Mouse (Mus musculus) midbrain, embryonic 14.5 days (tissue): ENCODE data around the gene Abcf2. TPM values are rescaled to one million over a fixed set of nuclear protein-coding genes. Genes with fewer than 3 reads are reported as not detected.

Experiments used
- ATAC-seq: fragments of 200-750 bp; cut with Nextera tagmentation; 2 replicates; pipeline ENCODE4 v1.8.0; 2017; ENCODE audit warnings: moderate number of reproducible peaks, moderate library complexity; ENCODE audit not compliant: low FRiP score, low TSS enrichment
- DNase-seq: peaks from one replicate; pipeline ENCODE4 v3.0.0-alpha.2; 2015
- H3K27ac ChIP-seq: fragments of 300-500 bp; sonication (generic); replicated peaks from 2 replicates; pipeline ENCODE4 v1.5.1; 2014; ENCODE audit warnings: mild to moderate bottlenecking, low read depth, low read length, moderate library complexity
- H3K27me3 ChIP-seq: fragments of 300-500 bp; sonication (generic); 2 replicates; pipeline ENCODE4 v1.6.1; 2014; ENCODE audit warnings: low read length, control low read depth, mixed read lengths; ENCODE audit not compliant: control insufficient read depth, insufficient read depth
- H3K36me3 ChIP-seq: fragments of 300-500 bp; sonication (generic); 2 replicates; pipeline ENCODE4 v1.6.1; 2014; ENCODE audit warnings: low read length, control low read depth; ENCODE audit not compliant: control insufficient read depth, insufficient read depth
- H3K4me1 ChIP-seq: fragments of 300-500 bp; sonication (generic); 2 replicates; pipeline ENCODE4 v1.6.1; 2014; ENCODE audit warnings: mild to moderate bottlenecking, antibody characterized with exemption, low read length, control low read depth; ENCODE audit not compliant: control insufficient read depth, insufficient read depth
- H3K4me2 ChIP-seq: fragments of 300-500 bp; sonication (generic); 2 replicates; pipeline ENCODE4 v1.6.1; 2014; ENCODE audit warnings: mild to moderate bottlenecking, low read length, moderate library complexity
- H3K4me3 ChIP-seq: fragments of 300-500 bp; sonication (generic); replicated peaks from 2 replicates; pipeline ENCODE4 v1.5.1; 2014; ENCODE audit warnings: low read depth, low read length
- H3K9ac ChIP-seq: fragments of 300-500 bp; sonication (generic); replicated peaks from 2 replicates; pipeline ENCODE4 v1.6.1; 2014; ENCODE audit warnings: mild to moderate bottlenecking, low read length, moderate library complexity
- H3K9me3 ChIP-seq: fragments of 300-500 bp; sonication (generic); 2 replicates; pipeline ENCODE4 v1.6.1; 2016; ENCODE audit warnings: low read length, control low read depth, mixed read lengths; ENCODE audit not compliant: control insufficient read depth
- WGBS: fragments of 180-500 bp; shearing (Covaris S2); extraction: QIAGEN DNeasy Blood & Tissue Kit; methylation state at CpG from one replicate; pipeline ENCODE4 v1.1.7; 2014; 5-methylcytosine and 5-hydroxymethylcytosine counted together
- polyA plus RNA-seq: library from polyadenylated mRNA; unstranded; fragments of >200 nt; fragmentation: Nextera tagmentation; extraction: Ambion mirVana; gene quantifications from 2 replicates; pipeline ENCODE4 v1.2.1, GENCODE M21; 2014

Gene Abcf2
- polyA plus RNA-seq, 1 experiment from 2014 or later = 88.1 TPM

DNA sequence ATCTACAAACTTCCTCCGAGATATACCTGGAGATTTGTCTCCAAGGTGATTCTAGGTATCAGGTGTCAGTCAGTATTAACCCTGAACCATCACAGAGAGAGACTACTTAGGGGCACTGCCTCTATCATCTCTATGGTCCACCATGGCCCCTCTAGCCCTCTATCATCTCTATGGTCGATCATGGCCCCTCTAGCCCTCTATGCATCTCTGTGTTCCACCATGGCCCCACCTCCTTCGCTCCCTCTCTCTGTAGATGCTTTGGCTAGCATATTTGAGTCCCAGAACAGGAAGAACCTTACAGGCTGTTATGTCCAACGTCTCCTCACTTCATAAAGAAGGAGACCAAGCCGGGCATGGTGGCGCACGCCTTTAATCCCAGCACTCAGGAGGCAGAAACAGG, 34.6 kb downstream of the Abcf2 start:
- Histone ChIP-seq H3K4me1 (0 out of 2 replicates have a peak, but pooled peaks cover 2% of the 10 kb centered on the region), H3K9ac (no peak overlapping the region), H3K27me3 (no peaks in the 10 kb centered on the region), H3K36me3 (no peaks in the 10 kb centered on the region), H3K27ac (no peak overlapping the region), H3K9me3 (no peaks in the 10 kb centered on the region), H3K4me3 (no peak overlapping the region), H3K4me2 (no peak overlapping the region)
- ATAC-seq (no peak), DNase-seq (no peak)
- WGBS = 78% methylated on average over 7 of the region's 7 CpGs

GRCm38 (mm10) chr5:24541144-24541569, 36.1 kb downstream of the Abcf2 start:
- no peaks in the 10 kb centered on the region for H3K9me3 ChIP-seq
- no peak overlapping the region for H3K4me2 ChIP-seq
- 0 out of 2 replicates have a peak, but pooled peaks cover 2% of the 10 kb centered on the region for H3K4me1 ChIP-seq
- no peaks in the 10 kb centered on the region for H3K27me3 ChIP-seq
- no peak overlapping the region for H3K27ac ChIP-seq
- H3K9ac ChIP-seq = no peak overlapping the region
- WGBS = 44% methylated on average over 6 of the region's 6 CpGs
- ATAC-seq (no peak), DNase-seq (no peak)
- no peaks in the 10 kb centered on the region for H3K36me3 ChIP-seq
- no peak overlapping the region for H3K4me3 ChIP-seq

DNA sequence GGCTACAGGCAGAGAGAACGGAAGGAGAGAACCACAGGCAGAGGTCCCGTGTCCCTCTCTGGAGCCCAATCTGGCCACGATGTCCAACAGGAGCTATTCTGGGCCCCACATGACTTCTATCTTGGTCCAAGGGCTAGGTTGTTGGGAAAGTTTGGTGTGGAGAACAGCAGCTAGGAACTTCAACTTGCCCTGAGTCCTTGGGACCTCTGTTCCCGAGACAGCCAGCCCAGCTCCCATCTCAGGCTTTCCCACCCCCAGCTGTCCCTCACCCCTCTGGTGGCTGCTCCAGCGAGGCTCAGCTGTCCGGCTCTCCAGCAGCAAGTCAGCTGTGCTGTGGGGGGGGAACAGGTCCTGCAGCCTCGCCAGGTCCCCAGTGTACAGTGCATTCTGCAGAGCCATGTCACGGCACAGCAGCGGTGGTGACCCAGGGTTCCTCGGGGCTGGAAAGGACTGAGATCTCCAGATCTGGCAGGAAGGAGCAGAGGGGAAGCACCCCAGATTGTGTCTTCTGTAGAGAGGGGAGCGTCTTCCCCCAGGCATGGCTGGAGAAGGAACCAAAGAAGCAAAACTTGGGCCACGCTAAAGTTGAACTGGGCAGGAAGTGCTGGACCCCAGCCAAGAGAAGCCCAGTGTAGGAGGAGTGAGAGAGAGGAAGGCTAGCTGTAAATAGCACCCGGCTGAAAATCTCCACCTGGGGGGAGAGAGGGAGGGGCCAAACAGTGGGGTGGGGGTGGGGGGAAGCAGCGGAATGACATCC, 36.7 kb downstream of the Abcf2 start, which contains the start of gene Asb10:
Gene Asb10 (minus strand): TSS at position 592 of the 757 bp plus-strand sequence.
- H3K36me3 ChIP-seq = no peaks in the 10 kb centered on the region
- no peaks in the 10 kb centered on the region for H3K9me3 ChIP-seq
- 49% methylated on average over 14 of the region's 14 CpGs for WGBS
- H3K4me2 ChIP-seq = no peak within 1 kb of the TSS
- no peaks in the 10 kb centered on the region for H3K27me3 ChIP-seq
- H3K9ac ChIP-seq = no peak within 1 kb of the TSS
- no peak within 1 kb of the TSS for H3K4me3 ChIP-seq
- H3K4me1 ChIP-seq = 0 out of 2 replicates have a peak, but pooled peaks cover 2% of the 10 kb centered on the region
- H3K27ac ChIP-seq = no peak within 1 kb of the TSS
- DNase-seq (peak; percentile 12), ATAC-seq (no peak)

- H3K4me2 ChIP-seq = no peak overlapping the region
- ATAC-seq = no peak
These were observed 37.5 kb downstream of the Abcf2 start for GRCm38 (mm10) chr5:24539571-24540296.

GRCm38 (mm10) chr5:24537618-24538017, 39.6 kb downstream of the Abcf2 start:
- no peaks in the 10 kb centered on the region for H3K27me3 ChIP-seq
- 70% methylated on average over 16 of the region's 16 CpGs for WGBS
- H3K9ac ChIP-seq = no peak overlapping the region
- no peak for ATAC-seq
- no peaks in the 10 kb centered on the region for H3K9me3 ChIP-seq
- 0 out of 2 replicates have a peak, but pooled peaks cover 2% of the 10 kb centered on the region for H3K4me1 ChIP-seq
- no peak overlapping the region for H3K4me3 ChIP-seq
- no peaks in the 10 kb centered on the region for H3K36me3 ChIP-seq
- no peak overlapping the region for H3K4me2 ChIP-seq
- H3K27ac ChIP-seq = no peak overlapping the region
- DNase-seq = no peak

More at GRCm38 (mm10) chr5:24539571-24540296, 37.5 kb downstream of the Abcf2 start:
- Histone ChIP-seq H3K27me3 (no peaks in the 10 kb centered on the region), H3K9ac (no peak overlapping the region), H3K27ac (no peak overlapping the region), H3K9me3 (no peaks in the 10 kb centered on the region), H3K4me3 (no peak overlapping the region), H3K4me1 (0 out of 2 replicates have a peak, but pooled peaks cover 2% of the 10 kb centered on the region), H3K36me3 (no peaks in the 10 kb centered on the region)
- no peak for DNase-seq
- WGBS = 82% methylated on average over 22 of the region's 22 CpGs

DNA sequence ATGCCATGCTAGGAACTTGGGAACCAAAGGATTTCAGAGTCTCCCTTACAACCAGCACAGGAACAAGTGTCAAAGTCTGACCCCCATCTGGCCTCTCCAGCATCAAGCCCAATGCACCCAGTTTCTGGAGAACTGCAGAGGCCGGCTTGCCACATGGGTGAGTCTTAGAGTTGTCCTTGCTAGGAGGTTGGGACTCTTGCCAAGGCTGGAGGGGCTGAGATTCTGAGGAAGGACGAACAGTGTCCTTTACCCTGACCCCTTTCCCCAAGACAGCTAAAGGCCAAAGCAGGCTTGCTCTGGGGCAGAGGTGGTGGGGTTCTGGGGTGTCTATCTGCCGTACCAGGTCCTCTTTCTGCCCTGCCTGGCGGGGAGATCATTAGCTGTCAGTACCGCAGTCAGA, 40.8 kb downstream of the Abcf2 start:
- no peaks in the 10 kb centered on the region for H3K27me3 ChIP-seq

DNA sequence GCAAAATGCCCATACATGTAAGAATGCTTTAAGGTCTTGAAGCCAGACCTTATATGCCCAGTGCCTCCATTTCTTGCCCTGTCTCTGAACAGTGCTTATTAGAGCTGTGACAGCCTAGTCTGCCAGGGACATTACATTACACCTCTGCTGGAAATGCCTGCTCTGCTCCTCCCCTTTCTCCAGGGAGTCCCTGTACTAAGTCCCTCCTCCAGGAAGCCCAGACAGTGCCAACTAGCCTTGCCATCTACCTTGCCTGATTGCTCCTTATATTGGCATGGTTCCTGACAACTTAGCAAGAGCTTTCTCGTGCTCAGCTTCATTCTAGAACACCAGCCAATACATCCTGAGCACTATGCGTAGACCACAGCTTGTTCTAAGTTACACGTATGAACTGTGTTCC, 41.5 kb downstream of the Abcf2 start:
- no peak overlapping the region for H3K4me2 ChIP-seq
- 80% methylated on average over 3 of the region's 3 CpGs for WGBS
- ATAC-seq = no peak

More for the DNA sequence above, 40.8 kb downstream of the Abcf2 start:
- DNase-seq = no peak
- H3K36me3 ChIP-seq = no peaks in the 10 kb centered on the region
- WGBS = 80% methylated on average over 5 of the region's 5 CpGs
- H3K4me1 ChIP-seq = 0 out of 2 replicates have a peak, but pooled peaks cover 2% of the 10 kb centered on the region
- H3K9me3 ChIP-seq = no peaks in the 10 kb centered on the region
- H3K4me2 ChIP-seq = no peak overlapping the region
- H3K9ac ChIP-seq = no peak overlapping the region
- H3K27ac ChIP-seq = no peak overlapping the region
- no peak for ATAC-seq
- no peak overlapping the region for H3K4me3 ChIP-seq

DNA sequence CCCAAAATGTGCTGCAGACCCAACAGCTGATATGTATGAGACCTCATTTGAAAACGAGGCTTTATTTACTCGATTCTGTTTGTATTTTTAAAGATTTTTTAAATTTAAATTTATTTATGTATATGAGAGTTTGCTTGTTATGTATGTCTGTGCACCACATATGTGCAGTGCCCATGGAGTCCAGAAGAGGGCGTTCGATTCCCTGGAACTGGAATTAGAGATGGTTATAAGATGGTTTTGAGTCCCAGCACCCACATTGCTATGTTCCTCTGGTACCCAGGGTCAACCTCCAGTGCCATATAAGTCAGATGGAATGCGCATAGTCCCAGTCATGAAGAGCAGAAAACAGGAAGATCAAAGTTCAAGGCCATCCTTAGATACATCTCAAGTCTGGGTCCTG, 43.0 kb downstream of the Abcf2 start:
- no peak overlapping the region for H3K4me3 ChIP-seq
- no peak for DNase-seq
- H3K27me3 ChIP-seq = peaks cover 2% of the 10 kb centered on the region; the same call in 1 of the 2 replicates
- no peak overlapping the region for H3K9ac ChIP-seq
- no peak for ATAC-seq
- no peaks in the 10 kb centered on the region for H3K9me3 ChIP-seq
- no peak overlapping the region for H3K27ac ChIP-seq
- H3K4me2 ChIP-seq = no peak overlapping the region
- WGBS = 54% methylated on average over 5 of the region's 5 CpGs
- H3K36me3 ChIP-seq = no peaks in the 10 kb centered on the region
- no peaks in the 10 kb centered on the region for H3K4me1 ChIP-seq

More for the DNA sequence above, 41.5 kb downstream of the Abcf2 start:
- no peaks in the 10 kb centered on the region for H3K36me3 ChIP-seq
- no peak for DNase-seq
- no peak overlapping the region for H3K9ac ChIP-seq
- no peaks in the 10 kb centered on the region for H3K9me3 ChIP-seq
- H3K4me3 ChIP-seq = no peak overlapping the region
- no peak overlapping the region for H3K27ac ChIP-seq
- 0 out of 2 replicates have a peak, but pooled peaks cover 2% of the 10 kb centered on the region for H3K4me1 ChIP-seq
- H3K27me3 ChIP-seq = no peaks in the 10 kb centered on the region
